Mouse (Mus musculus) urinary bladder, postnatal 36 days (tissue): ENCODE results near the gene Gcsh.

Source experiments
- DNase-seq, 2 experiments: peaks; one replicate each; pipeline ENCODE4 v3.0.0; 2022; ENCODE audit warnings: low spot score in 2 of 2, mixed read lengths in 1 of 2

Gene Gcsh

GRCm38 (mm10) chr8:116978052-116978451 is 15.3 kb downstream of the Gcsh start:
- DNase-seq: no peak

- DNase-seq: no peak
These were observed 17.7 kb downstream of the Gcsh start for GRCm38 (mm10) chr8:116975606-116976005.

DNA sequence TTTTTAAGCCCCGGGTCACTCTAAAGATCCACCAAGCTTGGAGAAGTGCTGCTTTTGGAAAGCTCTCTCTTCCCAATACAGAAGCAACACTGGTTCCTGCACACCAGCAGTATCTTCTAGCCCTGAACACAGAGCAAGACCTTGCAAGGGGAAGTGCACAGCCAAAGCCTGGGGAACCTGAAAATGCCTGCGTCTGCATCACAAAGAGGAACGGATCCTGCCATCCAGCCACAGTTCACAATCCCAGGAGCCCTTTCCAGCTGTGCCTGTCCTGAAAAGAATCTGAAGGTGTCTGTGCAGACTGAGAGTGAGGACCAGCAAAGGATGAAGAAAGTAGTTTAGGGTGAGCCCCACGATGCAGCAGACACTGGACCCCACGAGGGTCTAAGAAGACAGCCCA is 18.3 kb downstream of the Gcsh start:
- DNase-seq: no peak

GRCm38 (mm10) chr8:116969531-116969930 is 23.8 kb downstream of the Gcsh start:
- no peak for DNase-seq

DNA sequence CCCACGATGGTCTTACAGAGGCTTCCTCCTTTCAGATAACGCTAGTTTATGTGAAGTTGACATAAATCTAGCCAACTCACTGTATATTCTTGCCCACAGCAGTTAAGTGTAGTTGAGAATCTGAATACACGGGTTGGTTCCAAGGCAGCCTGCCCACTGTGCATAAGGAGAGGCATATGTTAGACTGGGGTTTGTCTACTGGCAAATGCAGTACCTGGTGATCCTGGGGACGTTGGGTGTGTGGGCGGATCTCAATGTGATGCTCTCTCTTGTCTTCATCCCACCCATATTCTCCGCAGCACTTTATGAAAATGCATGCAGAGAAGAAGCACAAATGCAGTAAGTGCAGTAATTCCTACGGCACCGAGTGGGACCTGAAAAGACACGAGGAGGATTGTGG is 38.9 kb downstream of the Gcsh start:
- DNase-seq: no peak

GRCm38 (mm10) chr8:116952428-116952827 is 40.9 kb downstream of the Gcsh start:
- DNase-seq: no peak

DNA sequence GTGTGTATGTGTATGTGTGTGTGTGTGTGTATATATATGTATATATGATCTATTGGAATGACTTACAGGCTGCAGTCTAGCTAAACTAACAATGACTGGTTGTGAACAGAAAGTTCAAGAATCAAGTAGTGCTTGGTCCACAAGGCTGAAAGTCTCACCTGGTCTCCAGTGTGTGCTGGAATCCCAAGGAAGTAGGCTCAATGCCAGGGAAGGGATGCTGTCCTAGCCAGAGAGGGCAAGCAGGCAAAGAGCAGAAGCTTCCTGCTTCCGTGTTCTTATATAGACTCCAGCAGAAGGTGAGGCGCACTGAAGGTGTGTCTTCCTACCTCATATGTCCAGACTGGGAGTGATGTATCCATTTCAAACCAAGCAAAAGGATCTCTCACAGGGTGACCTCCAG is 41.6 kb downstream of the Gcsh start:
- DNase-seq: no peak

DNA sequence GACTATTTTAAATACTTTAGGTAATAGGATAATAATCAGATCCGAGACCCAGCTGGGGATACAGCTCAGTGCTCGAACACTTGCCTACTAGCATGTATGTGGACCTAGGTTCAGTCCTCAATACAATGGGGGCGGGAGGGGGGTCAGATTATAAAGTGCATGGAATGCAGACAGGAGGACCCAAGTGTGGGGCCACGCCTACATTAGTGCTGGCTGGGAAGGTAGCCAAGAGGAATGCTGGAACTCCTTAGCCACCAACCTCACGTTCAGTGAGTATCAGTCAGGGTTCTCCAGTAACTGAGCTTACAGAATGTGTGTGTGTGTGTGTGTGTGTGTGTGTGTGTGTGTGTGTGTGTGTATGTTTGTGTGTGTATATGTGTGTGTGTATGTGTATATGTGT is 42.0 kb downstream of the Gcsh start:
- no peak for DNase-seq

DNA sequence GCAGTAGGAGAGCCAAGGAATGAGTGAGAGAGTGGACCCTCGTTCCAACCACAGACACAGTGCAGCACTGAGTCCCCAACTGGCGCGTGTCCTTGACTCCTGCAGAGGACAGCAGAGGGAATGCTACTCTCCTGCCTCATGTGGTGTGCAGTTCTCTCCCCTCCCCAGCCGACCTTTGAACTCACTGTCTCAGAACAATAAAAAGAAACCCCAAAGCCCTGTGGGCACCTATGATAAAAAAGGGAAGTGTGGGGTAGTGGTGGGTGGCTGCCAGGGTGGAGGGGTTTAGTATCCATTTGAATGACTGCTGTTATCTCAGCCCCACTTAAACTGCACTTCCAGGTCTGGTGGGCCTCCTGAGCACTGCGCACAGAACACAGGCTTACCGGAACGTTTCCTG is 45.7 kb downstream of the Gcsh start:
- DNase-seq: no peak

GRCm38 (mm10) chr8:116946851-116947250 is 46.5 kb downstream of the Gcsh start:
- no peak for DNase-seq

DNA sequence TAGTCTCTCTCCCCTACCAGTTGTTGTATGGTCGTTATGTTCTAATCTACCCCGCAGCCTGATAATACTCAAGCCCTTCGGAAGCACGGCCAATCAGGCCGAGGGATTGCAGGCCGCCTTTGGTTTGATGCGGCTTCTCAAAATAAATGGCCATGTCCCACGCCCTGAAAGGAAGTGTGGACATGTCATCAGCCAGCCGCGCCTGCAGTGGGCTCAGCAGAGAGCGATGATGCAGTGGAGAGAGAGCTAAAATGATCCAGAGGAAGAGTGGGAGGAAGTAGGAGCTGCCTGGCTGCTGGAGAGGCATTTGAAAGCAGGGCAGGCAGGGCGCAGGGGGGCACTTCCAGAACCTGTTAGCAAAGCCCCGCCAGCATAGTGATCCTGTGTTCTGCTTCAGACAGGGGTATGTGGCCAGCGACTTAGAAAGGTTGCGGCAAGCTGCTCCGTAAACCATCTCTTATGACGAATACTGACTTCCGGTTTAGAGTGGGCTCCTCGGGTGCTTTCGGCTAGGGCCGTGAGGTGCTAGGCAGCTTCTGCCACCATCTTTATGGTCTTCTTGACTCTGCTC is 47.0 kb downstream of the Gcsh start:
- no peak for DNase-seq

- DNase-seq: no peak
These were observed 48.0 kb downstream of the Gcsh start for GRCm38 (mm10) chr8:116945169-116945910.

GRCm38 (mm10) chr8:116944385-116944696 is 49.0 kb downstream of the Gcsh start:
- no peak for DNase-seq

DNA sequence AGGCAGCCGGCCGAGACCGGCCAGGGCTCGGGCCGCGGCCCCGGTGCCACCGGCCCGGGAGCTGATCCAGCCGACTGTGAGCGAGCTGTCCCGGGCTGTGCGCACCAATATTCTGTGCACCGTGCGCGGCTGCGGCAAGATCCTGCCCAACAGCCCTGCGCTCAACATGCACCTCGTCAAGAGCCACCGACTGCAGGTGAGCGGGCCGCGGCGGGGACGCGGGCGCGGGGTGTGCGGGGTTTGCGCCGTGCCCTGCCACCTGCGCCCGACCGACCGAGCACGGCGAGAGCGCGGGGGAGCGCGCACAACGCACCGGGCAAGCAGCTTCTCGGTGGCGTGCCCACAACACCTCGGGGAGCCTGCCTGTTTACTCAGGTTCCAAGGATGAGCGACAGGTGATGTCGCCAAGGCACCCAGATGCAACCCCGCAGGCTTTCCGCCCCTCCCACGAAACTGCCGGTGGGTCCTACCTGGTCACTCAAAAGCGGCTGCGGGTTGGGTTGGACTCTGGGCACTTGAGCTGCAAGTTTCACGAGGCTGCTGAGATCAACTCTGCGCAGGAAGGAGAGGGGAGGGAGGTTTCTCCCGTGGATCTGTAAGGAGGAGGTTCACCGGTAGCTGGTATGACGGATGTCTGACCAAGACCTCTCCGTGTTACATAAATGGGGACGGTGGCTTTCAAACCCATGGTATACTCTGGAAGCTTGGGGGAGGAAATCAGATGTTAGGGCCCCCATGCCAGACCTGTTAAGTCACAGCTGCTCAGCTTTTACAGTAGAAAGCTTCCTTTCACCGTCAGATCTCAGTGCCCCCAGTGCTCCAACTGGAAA is 49.6 kb downstream of the Gcsh start:
- peak in 1 of 2 experiments; percentile 19 for DNase-seq

DNA sequence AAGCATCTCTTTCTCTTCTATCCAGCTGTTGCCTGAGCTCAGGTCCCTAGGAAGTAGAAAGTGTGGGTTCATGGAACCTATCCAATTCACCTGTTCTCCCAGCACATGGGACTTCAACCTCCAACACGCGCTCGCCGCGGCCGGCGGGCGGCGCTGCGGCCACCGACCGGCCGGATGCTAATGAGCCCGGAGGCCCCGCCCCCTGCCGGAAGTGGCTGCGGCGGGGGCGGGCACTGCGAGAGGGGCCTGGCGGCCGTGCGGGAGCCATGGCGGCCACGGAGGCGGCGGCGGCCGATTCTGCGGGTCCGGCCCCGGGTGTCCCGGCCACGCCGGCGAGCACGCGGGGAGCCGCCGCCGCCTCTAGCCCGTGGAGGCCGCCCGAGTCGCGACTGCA is 50.2 kb downstream of the Gcsh start, which contains the start of gene Atmin:
Atmin (plus strand) TSS at position 233 of the 394 bp plus-strand sequence.
- DNase-seq: peak; percentile 68 to 82

- DNase-seq: no peak
These were observed 50.9 kb downstream of the Gcsh start for GRCm38 (mm10) chr8:116942284-116943058.

GRCm38 (mm10) chr8:116935506-116935905 is 57.8 kb downstream of the Gcsh start:
- DNase-seq: no peak

- no peak for DNase-seq
These were observed 58.4 kb downstream of the Gcsh start for GRCm38 (mm10) chr8:116934976-116935375.
